Mouse (Mus musculus): ENCODE results near the gene Tbc1d12.

Tbc1d12 gene

GRCm38 (mm10) chr19:38914926-38915325 is 78.5 kb downstream of the Tbc1d12 start:
- DNase-seq (ENCODE audit: low spot score), result no peak

- DNase-seq (ENCODE audit: low spot score), result no peak
Measured at GRCm38 (mm10) chr19:38915677-38916076, 79.3 kb downstream of the Tbc1d12 start.

- no peak for DNase-seq (ENCODE audit: low spot score)
Measured at GRCm38 (mm10) chr19:38928481-38929158, 92.2 kb downstream of the Tbc1d12 start.

- DNase-seq (ENCODE audit: low spot score), result peak; percentile 40
Measured at GRCm38 (mm10) chr19:38929471-38930251, 93.3 kb downstream of the Tbc1d12 start.

- DNase-seq (ENCODE audit: low spot score), result no peak
Measured at GRCm38 (mm10) chr19:38930252-38930787, 93.9 kb downstream of the Tbc1d12 start.

GRCm38 (mm10) chr19:38930788-38931565 is 94.6 kb downstream of the Tbc1d12 start, which contains the start of gene Hells:
Gene Hells, plus strand, starts transcription at chr19:38930915.
- DNase-seq (ENCODE audit: low spot score), result peak; percentile 16

GRCm38 (mm10) chr19:38931566-38931890 is 95.1 kb downstream of the Tbc1d12 start:
- DNase-seq (ENCODE audit: low spot score), result no peak

- no peak for DNase-seq (ENCODE audit: low spot score)
Measured at GRCm38 (mm10) chr19:38944590-38945307, 108.4 kb downstream of the Tbc1d12 start.
